In the genomic region with DNA sequence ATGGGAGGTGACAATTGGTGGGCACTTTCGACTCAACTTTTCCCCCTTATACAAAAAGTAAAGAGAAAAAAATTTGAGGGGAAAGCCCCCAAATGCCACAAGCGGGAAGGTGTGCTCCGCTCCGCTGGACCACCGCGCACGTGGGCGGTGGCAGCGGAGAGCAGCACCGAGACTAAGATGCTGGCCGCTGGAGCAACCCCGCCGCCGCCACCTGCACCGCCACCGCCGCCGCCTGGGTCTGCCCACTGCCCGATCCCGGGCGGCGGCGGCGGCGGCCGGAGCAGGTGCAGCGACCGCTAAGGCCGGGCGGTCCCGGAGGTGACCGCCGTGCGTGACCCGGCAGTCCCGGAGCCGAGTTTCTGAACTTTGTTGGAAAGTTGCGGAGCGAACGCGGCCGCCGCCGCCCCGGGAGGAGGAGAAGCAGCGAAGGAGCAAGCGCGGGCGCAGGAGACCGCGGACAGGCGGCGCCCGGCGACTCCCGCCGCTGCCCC, we compare ENCODE assay signal across 9 mouse cellular contexts. TPM values are rescaled to one million over a fixed set of nuclear protein-coding genes. Genes with fewer than 3 reads are reported as not detected.
A peak's percentile ranks its signal among the peaks of the same experiment; 100 is the strongest.
DNase-seq lines count a peak whose midpoint lies in the region; ATAC-seq and TF ChIP-seq lines count a peak whose summit lies in the region.
"Had no signal": no experiment of that assay in that cellular context is flagged by ENCODE, and none has a peak within 500 bp of the region (broad histone marks: within the 10 kb centered on the region; RNA-seq: fewer than 3 reads in every experiment).

TSS of gene Barhl2 (minus strand) at position 181 of the 491 bp plus-strand sequence.

- H3K4me2 ChIP-seq in lung, postnatal 0 days (replicated peaks; ENCODE audit: low read depth, low read length): peak within 1 kb of the TSS; percentile 78
- H3K4me2 ChIP-seq in forebrain, embryonic 14.5 days (ENCODE audit: low read length): peak within 1 kb of the TSS; percentile 84
- H3K4me2 ChIP-seq in limb, embryonic 12.5 days: peak within 1 kb of the TSS; percentile 94

- no peak within 1 kb of the TSS for H3K9ac ChIP-seq in lung, postnatal 0 days (replicated peaks; ENCODE audit: low read depth)
- peak within 1 kb of the TSS; percentile 56 for H3K9ac ChIP-seq in forebrain, embryonic 14.5 days (ENCODE audit: low read length)
- H3K9ac ChIP-seq in limb, embryonic 12.5 days (replicated peaks): peak within 1 kb of the TSS; percentile 44

- no peak for TF ChIP-seq CTCF in lung, postnatal 0 days (IDR thresholded peaks at IDR 0.05)

- WGBS in lung, postnatal 0 days: under 1% methylated on average over 33 of the region's 57 CpGs
- WGBS in forebrain, embryonic 14.5 days: under 1% methylated on average over 44 of the region's 57 CpGs
- WGBS in limb, embryonic 12.5 days: under 1% methylated on average over 51 of the region's 57 CpGs

- no peaks in the 10 kb centered on the region for H3K36me3 ChIP-seq in lung, postnatal 0 days (ENCODE audit: insufficient read depth, low read length)
- H3K36me3 ChIP-seq in forebrain, embryonic 14.5 days (ENCODE audit: control insufficient read depth, insufficient read depth, low read length): no peaks in the 10 kb centered on the region
- no peaks in the 10 kb centered on the region for H3K36me3 ChIP-seq in limb, embryonic 12.5 days
- H3K36me3 ChIP-seq in splenic B cell, adult 2 months (ENCODE audit: control insufficient read depth, insufficient read depth, low read length, poor library complexity, severe bottlenecking): no peaks in the 10 kb centered on the region

- intact Hi-C loops in left cerebral cortex, postnatal 25 days (cut with DNase I): loop anchor here (5.0 kb wide), 1 partner anchor 104 kb away; no protein-coding TSS in a partner anchor

- H3K9me3 ChIP-seq in lung, postnatal 0 days (ENCODE audit: low read length): no peaks in the 10 kb centered on the region
- no peaks in the 10 kb centered on the region for H3K9me3 ChIP-seq in forebrain, embryonic 14.5 days (replicated peaks; ENCODE audit: control insufficient read depth, low read length)
- H3K9me3 ChIP-seq in limb, embryonic 12.5 days: no peaks in the 10 kb centered on the region

- H3K27me3 ChIP-seq in lung, postnatal 0 days (replicated peaks; ENCODE audit: insufficient read depth, low read length): peaks cover 95% of the 10 kb centered on the region
- peaks cover 86% of the 10 kb centered on the region for H3K27me3 ChIP-seq in forebrain, embryonic 14.5 days (replicated peaks; ENCODE audit: control insufficient read depth, insufficient read depth, low read length)
- H3K27me3 ChIP-seq in limb, embryonic 12.5 days: peaks cover 96% of the 10 kb centered on the region
- H3K27me3 ChIP-seq in splenic B cell, adult 2 months (ENCODE audit: control insufficient read depth, insufficient read depth, low read length, poor library complexity, severe bottlenecking): peaks cover 3% of the 10 kb centered on the region

- no peak for DNase-seq in lung, postnatal 0 days (ENCODE audit: low spot score)
- DNase-seq in lung, postnatal 36 days: no peak
- peak; percentile 15 for DNase-seq in forebrain, embryonic 14.5 days (ENCODE audit: low spot score)
- peak; percentile 39 for DNase-seq in splenic B cell, adult 2 months (ENCODE audit: low read depth, low spot score)
- no peak for DNase-seq in embryo, embryonic 10.5 days (ENCODE audit: low spot score)
- no peak for DNase-seq in left cerebral cortex, postnatal 25 days (ENCODE audit: low spot score in 2 of 2)
- no peak for DNase-seq in layer of hippocampus, adult 9-10 months (ENCODE audit: low spot score)

- TF ChIP-seq EP300 in lung, postnatal 0 days (IDR thresholded peaks at IDR 0.05): no peak

- H3K27ac ChIP-seq in lung, postnatal 0 days (ENCODE audit: low read length): no peak within 1 kb of the TSS
- H3K27ac ChIP-seq in forebrain, embryonic 14.5 days (ENCODE audit: low read depth, low read length): peak within 1 kb of the TSS; percentile 60; the same call in 1 of the 2 replicates
- H3K27ac ChIP-seq in limb, embryonic 12.5 days: no peak within 1 kb of the TSS

- no peak for ATAC-seq in lung, postnatal 0 days
- ATAC-seq in forebrain, embryonic 14.5 days: peak; percentile 27
- ATAC-seq in limb, embryonic 12.5 days (ENCODE audit: insufficient number of reproducible peaks, insufficient read depth, low FRiP score, low TSS enrichment, low read depth): 0 out of 2 replicates have a peak, but pooled peaks have one; percentile 17

- peak within 1 kb of the TSS; percentile 46 for H3K4me3 ChIP-seq in lung, postnatal 0 days (ENCODE audit: low read depth, low read length)
- peak within 1 kb of the TSS; percentile 45 for H3K4me3 ChIP-seq in forebrain, embryonic 14.5 days (ENCODE audit: low read depth, low read length)
- peak within 1 kb of the TSS; percentile 53 for H3K4me3 ChIP-seq in limb, embryonic 12.5 days (replicated peaks)

- H3K4me1 ChIP-seq in lung, postnatal 0 days (ENCODE audit: insufficient read depth, low read depth, low read length): peaks cover 9% of the 10 kb centered on the region; the same call in 1 of the 2 replicates
- peaks cover 14% of the 10 kb centered on the region; the same call in 1 of the 2 replicates for H3K4me1 ChIP-seq in forebrain, embryonic 14.5 days (ENCODE audit: control insufficient read depth, insufficient read depth, low read length)
- H3K4me1 ChIP-seq in limb, embryonic 12.5 days (replicated peaks): peaks cover 25% of the 10 kb centered on the region

RNA-seq across cellular contexts. Expression of gene Barhl2, which starts in this region (rescaled TPM):
- polyA plus RNA-seq in lung, postnatal 0 days (2015; fragmentation: Nextera tagmentation; extraction: Ambion mirVana): not detected in 2 replicates
- 1.9 and 2.0 TPM in 2 replicates for polyA plus RNA-seq in forebrain, embryonic 14.5 days (2014; fragmentation: Nextera tagmentation; extraction: Ambion mirVana)
- polyA plus RNA-seq in limb, embryonic 12.5 days (2016; fragmentation: Nextera tagmentation; extraction: Ambion mirVana): not detected in 2 replicates
- total RNA-seq in left cerebral cortex, postnatal 25 days (2021): 1 to 10 TPM in 1 of 2 experiments, under 1 TPM in 1; 0.82 to 1.5 TPM
- total RNA-seq: hematopoietic stem cell, adult 5-6 weeks had no signal

Comparison
In these comparisons a context has a peak if more than half of its experiments do, and no peak if none do; other contexts are left out.
1. Peak in ATAC-seq, H3K4me3 ChIP-seq, H3K9ac ChIP-seq and H3K4me2 ChIP-seq in limb, embryonic 12.5 days; RNA of the gene not detected or under 1 TPM.
2. DNase-seq: peak in forebrain, embryonic 14.5 days (single experiment) and splenic B cell, adult 2 months (single experiment); none in lung, postnatal 0 days (single experiment), lung, postnatal 36 days (single experiment), embryo, embryonic 10.5 days (single experiment), left cerebral cortex, postnatal 25 days (0 of 2) and layer of hippocampus, adult 9-10 months (single experiment).
3. Peak in every context shown above with its lines, with median percentiles within 50 percentile points of each other: H3K4me2 ChIP-seq and H3K4me3 ChIP-seq.